Mouse (Mus musculus) urinary bladder, postnatal 4 days (tissue): ENCODE results near the gene Agap2.

ENCODE experiments used
- DNase-seq, 2 experiments: peaks; one replicate each; pipeline ENCODE4 v3.0.0; 2021 to 2022; ENCODE audit warnings: low spot score in 2 of 2

The Agap2 gene

DNA sequence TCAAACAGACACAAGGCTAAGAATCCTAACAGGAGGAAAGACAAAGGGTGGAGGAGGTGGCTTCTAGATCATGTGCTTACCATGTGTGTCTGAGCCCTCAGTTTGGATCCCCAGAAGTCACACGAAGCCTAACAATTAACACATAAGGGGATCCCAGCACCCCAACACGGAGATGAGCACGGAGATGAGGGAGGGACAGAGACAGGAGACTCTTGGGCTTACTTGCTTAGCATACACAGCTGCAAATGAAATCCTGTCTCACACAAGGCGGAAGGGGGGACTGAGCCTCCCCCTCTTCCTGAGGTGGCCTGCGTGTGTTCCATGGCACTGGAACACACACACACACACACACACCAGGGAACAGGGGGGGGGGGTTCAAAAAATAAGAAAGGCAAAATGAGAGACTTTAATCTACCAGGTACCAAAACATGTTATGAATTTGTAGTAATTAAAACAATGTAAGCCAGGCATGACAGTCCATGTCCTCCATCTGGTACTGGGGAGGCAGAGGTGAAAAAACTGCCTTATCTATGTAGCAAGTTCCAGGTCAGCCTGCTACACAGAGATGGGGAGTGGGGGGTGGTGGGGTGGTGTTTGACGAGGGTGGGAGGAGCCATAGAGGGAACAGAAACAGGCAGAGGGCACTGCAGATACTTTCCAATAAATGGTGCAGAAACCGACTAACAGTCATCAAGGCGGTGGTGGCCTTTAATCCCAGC, 60.2 kb downstream of the Agap2 start:
- DNase-seq: no peak

GRCm38 (mm10) chr10:127136510-127136909, 61.4 kb downstream of the Agap2 start:
- no peak for DNase-seq

DNA sequence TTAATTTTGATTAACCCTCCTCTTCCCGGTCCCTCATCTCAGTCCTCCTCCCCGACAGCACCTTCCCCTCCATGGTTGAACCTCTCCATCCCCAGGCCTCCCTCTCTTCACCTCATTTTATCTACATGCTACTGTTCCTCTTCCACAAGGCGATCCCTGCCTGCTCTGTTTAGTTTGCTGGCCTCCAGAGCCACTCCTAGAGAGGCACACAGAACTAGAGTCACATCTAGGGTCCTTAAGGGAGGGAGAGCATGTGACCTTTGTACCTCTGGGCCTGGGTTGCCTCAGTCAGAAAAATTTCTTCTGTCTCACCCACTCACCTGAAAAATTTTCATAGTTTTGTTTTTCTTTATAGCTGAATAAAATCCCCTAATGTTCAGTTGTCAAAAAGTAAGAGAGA, 62.8 kb downstream of the Agap2 start:
- DNase-seq: no peak

DNA sequence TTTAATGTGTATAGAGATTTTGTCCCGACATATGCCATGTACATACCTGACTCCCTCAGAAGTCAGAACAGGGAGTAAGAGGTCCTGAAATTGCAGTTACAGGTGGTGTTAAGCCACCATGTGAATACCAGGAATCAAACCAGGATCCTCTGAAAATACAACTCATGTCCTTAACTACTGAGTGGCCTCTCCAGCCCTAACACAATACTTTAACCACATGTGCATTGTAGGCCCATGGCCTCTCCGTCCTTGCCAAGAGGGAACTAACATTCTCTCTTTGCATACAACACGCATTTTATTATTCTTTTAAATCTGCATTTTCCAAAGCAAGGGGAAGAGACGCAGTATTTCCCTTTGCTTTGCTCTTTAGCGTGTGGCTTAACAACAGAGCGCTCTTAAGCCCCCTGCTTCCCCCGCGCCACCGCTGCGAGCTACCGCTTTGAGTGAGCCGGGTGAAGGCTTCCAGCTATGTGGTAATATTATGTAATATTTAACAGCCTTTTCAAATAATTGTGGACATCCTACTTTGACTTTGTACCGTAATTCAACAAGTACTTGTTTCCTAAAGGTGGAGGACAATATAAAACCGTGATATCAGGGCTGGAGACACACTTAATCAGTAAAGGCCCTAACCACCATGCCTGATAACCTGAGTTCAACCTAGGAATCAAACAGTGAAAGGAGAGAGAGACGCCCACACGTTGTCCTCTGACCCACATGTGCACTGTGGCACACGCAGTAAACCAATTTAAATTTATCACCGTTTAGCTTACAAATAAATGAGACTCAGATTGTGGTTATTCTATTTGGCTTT, 63.5 kb downstream of the Agap2 start:
- DNase-seq: no peak

GRCm38 (mm10) chr10:127140971-127141370, 65.9 kb downstream of the Agap2 start:
- DNase-seq: no peak

GRCm38 (mm10) chr10:127141500-127141899, 66.4 kb downstream of the Agap2 start:
- DNase-seq: no peak
